Mouse (Mus musculus) spleen, adult 2 months (tissue): ENCODE measurements at regions not wholly inside any gene's neighbourhood (a gene's known extent, or its start where the extent isn't known, plus 50 kb on each side); places are given as distances from the start of the nearest gene placed in this dataset.

Experiments
- DNase-seq, 2 experiments: peaks; one replicate each; pipeline versions ENCODE4 v3.0.0 to v3.0.0-alpha.2; 2012 to 2021; ENCODE audit warnings: low spot score in 2 of 2, low read depth in 1 of 2
- H3K27ac ChIP-seq: fragments of 200-500 bp; 2 replicates; pipeline ENCODE4 v1.5.1; 2012; ENCODE audit warnings: low read length, inconsistent platforms; ENCODE audit not compliant: insufficient read depth
- H3K27me3 ChIP-seq: fragments of 200-500 bp; 2 replicates; pipeline ENCODE4 v1.6.1; 2012; ENCODE audit warnings: mild to moderate bottlenecking, moderate library complexity, low read length, inconsistent platforms; ENCODE audit not compliant: control insufficient read depth, insufficient read depth
- H3K36me3 ChIP-seq: fragments of 200-500 bp; 2 replicates; pipeline ENCODE4 v1.6.1; 2012; ENCODE audit warnings: mild to moderate bottlenecking, low read length, inconsistent platforms; ENCODE audit not compliant: control insufficient read depth, insufficient read depth
- H3K4me1 ChIP-seq: fragments of 200-500 bp; 2 replicates; pipeline ENCODE4 v1.6.1; 2011; ENCODE audit warnings: inconsistent platforms; ENCODE audit not compliant: control insufficient read depth, insufficient read depth, insufficient read length
- H3K4me3 ChIP-seq: fragments of 200-500 bp; 2 replicates; pipeline ENCODE4 v1.5.1; 2011; ENCODE audit warnings: mild to moderate bottlenecking, inconsistent platforms; ENCODE audit not compliant: insufficient read depth, insufficient read length; ENCODE audit errors: extremely low read depth
- CTCF ChIP-seq: fragments of 200-500 bp; IDR thresholded peaks from 2 replicates; pipeline ENCODE4 v1.5.1; 2011; ENCODE audit warnings: mild to moderate bottlenecking, inconsistent platforms; ENCODE audit not compliant: insufficient read depth, insufficient read length, insufficient replicate concordance; ENCODE audit errors: extremely low read depth
- POLR2A ChIP-seq: fragments of 200-500 bp; IDR thresholded peaks from 2 replicates; pipeline ENCODE4 v1.6.1; 2011; ENCODE audit warnings: low read depth, low read length, inconsistent platforms
- WGBS: fragments of 180-500 bp; shearing (Covaris S2); methylation state at CpG from one replicate; pipeline ENCODE4 v1.1.7; 2018; 5-methylcytosine and 5-hydroxymethylcytosine counted together

GRCm38 (mm10) chr10:111827246-111827645, 145.2 kb upstream of the Krr1 start:
- DNase-seq: no peak
- no peaks in the 10 kb centered on the region for H3K4me1 ChIP-seq
- TF ChIP-seq POLR2A: no peak
- no peaks in the 10 kb centered on the region for H3K27me3 ChIP-seq
- no peak overlapping the region for H3K27ac ChIP-seq
- no peak overlapping the region for H3K4me3 ChIP-seq
- H3K36me3 ChIP-seq: no peaks in the 10 kb centered on the region
- WGBS: 82% methylated on average over 3 of the region's 3 CpGs

GRCm38 (mm10) chr10:111827930-111828329, 144.5 kb upstream of the Krr1 start:
- WGBS: 82% methylated on average over 4 of the region's 4 CpGs
- H3K27ac ChIP-seq: no peak overlapping the region
- no peaks in the 10 kb centered on the region for H3K4me1 ChIP-seq
- no peak for DNase-seq
- no peak overlapping the region for H3K4me3 ChIP-seq
- TF ChIP-seq POLR2A: no peak
- TF ChIP-seq CTCF: no peak
- no peaks in the 10 kb centered on the region for H3K36me3 ChIP-seq
- H3K27me3 ChIP-seq: no peaks in the 10 kb centered on the region

- H3K4me1 ChIP-seq: no peaks in the 10 kb centered on the region
These were observed 143.9 kb upstream of the Krr1 start for GRCm38 (mm10) chr10:111828610-111829009.

GRCm38 (mm10) chr10:111829291-111829690, 143.2 kb upstream of the Krr1 start:
- Histone ChIP-seq H3K27me3 (no peaks in the 10 kb centered on the region), H3K27ac (no peak overlapping the region), H3K4me1 (no peaks in the 10 kb centered on the region), H3K4me3 (no peak overlapping the region), H3K36me3 (no peaks in the 10 kb centered on the region)
- TF ChIP-seq POLR2A: no peak
- 94% methylated on average over 2 of the region's 2 CpGs for WGBS
- no peak for DNase-seq

More at GRCm38 (mm10) chr10:111828610-111829009, 143.9 kb upstream of the Krr1 start:
- TF ChIP-seq CTCF (no peak), POLR2A (no peak)
- no peak overlapping the region for H3K4me3 ChIP-seq
- no peaks in the 10 kb centered on the region for H3K27me3 ChIP-seq
- H3K27ac ChIP-seq: no peak overlapping the region
- WGBS: 88% methylated on average over 4 of the region's 4 CpGs
- H3K36me3 ChIP-seq: no peaks in the 10 kb centered on the region
- DNase-seq: no peak

GRCm38 (mm10) chr10:111831105-111831504, 141.4 kb upstream of the Krr1 start:
- no peaks in the 10 kb centered on the region for H3K4me1 ChIP-seq
- no peak for DNase-seq
- WGBS: 14% methylated on average over 1 of the region's 1 CpGs
- H3K36me3 ChIP-seq: no peaks in the 10 kb centered on the region
- no peaks in the 10 kb centered on the region for H3K27me3 ChIP-seq
- H3K4me3 ChIP-seq: no peak overlapping the region
- TF ChIP-seq POLR2A (no peak), CTCF (no peak)
- H3K27ac ChIP-seq: no peak overlapping the region

- 87% methylated on average over 2 of the region's 2 CpGs for WGBS
- DNase-seq: no peak
- H3K27ac ChIP-seq: no peak overlapping the region
- TF ChIP-seq POLR2A (no peak), CTCF (no peak)
- H3K4me3 ChIP-seq: no peak overlapping the region
- H3K36me3 ChIP-seq: no peaks in the 10 kb centered on the region
- no peaks in the 10 kb centered on the region for H3K27me3 ChIP-seq
- H3K4me1 ChIP-seq: no peaks in the 10 kb centered on the region
These were observed 138.9 kb upstream of the Krr1 start for GRCm38 (mm10) chr10:111833611-111834010.

GRCm38 (mm10) chr10:111834280-111834679, 138.2 kb upstream of the Krr1 start:
- no peak for DNase-seq
- Histone ChIP-seq H3K36me3 (no peaks in the 10 kb centered on the region), H3K27ac (no peak overlapping the region), H3K27me3 (no peaks in the 10 kb centered on the region), H3K4me1 (no peaks in the 10 kb centered on the region), H3K4me3 (no peak overlapping the region)
- WGBS: 15% methylated on average over 5 of the region's 5 CpGs
- TF ChIP-seq CTCF (no peak), POLR2A (no peak)
